Mouse (Mus musculus) kidney, adult 8-10 months (tissue): ENCODE results near the gene Gm7075.
"Not testable (repeated sequence)": the region's sequence is repeated elsewhere in the genome, so short reads cannot be mapped to it uniquely, and the experiment has no call there.

Experiments used
- DNase-seq, 2 experiments: peaks; one replicate each; pipeline ENCODE4 v3.0.0; 2022

The Gm7075 gene

GRCm38 (mm10) chr10:63421739-63422735 is at the start of gene Gm7075:
Gene Gm7075, minus strand, starts transcription at chr10:63421789.
- DNase-seq: peak in 1 of 2 experiments; percentile 74

- DNase-seq: no peak
Observed at GRCm38 (mm10) chr10:63460935-63461334, 39.3 kb upstream of the Gm7075 start.

- DNase-seq: no peak
Observed at GRCm38 (mm10) chr10:63457292-63458128, 35.9 kb upstream of the Gm7075 start.

GRCm38 (mm10) chr10:63455110-63455878 is 33.7 kb upstream of the Gm7075 start:
- peak; percentile 36 to 47 for DNase-seq

GRCm38 (mm10) chr10:63453926-63454325 is 32.3 kb upstream of the Gm7075 start:
- DNase-seq: no peak

GRCm38 (mm10) chr10:63444602-63445387 is 23.2 kb upstream of the Gm7075 start:
- not testable (repeated sequence) for DNase-seq

GRCm38 (mm10) chr10:63439694-63440228 is 18.2 kb upstream of the Gm7075 start:
- no peak for DNase-seq

- DNase-seq: no peak
Observed at GRCm38 (mm10) chr10:63438736-63439262, 17.2 kb upstream of the Gm7075 start.

GRCm38 (mm10) chr10:63432887-63433286 is 11.3 kb upstream of the Gm7075 start:
- no peak for DNase-seq

- no peak for DNase-seq
Observed at GRCm38 (mm10) chr10:63432099-63432498, 10.5 kb upstream of the Gm7075 start.

- no peak for DNase-seq
Observed at GRCm38 (mm10) chr10:63431221-63431736, 9.7 kb upstream of the Gm7075 start.

GRCm38 (mm10) chr10:63429785-63430305 is 8.3 kb upstream of the Gm7075 start, which contains the start of gene Ctnna3:
Gene Ctnna3, plus strand, starts transcription at chr10:63430098.
- peak; percentile 90 to 92 for DNase-seq

- DNase-seq: peak; percentile 98 to 100
Observed at GRCm38 (mm10) chr10:63429380-63429779, 7.8 kb upstream of the Gm7075 start.

GRCm38 (mm10) chr10:63429023-63429340 is 7.4 kb upstream of the Gm7075 start:
- no peak for DNase-seq

- peak in 1 of 2 experiments; percentile 19 for DNase-seq
Observed at GRCm38 (mm10) chr10:63428243-63429022, 6.8 kb upstream of the Gm7075 start.

- no peak for DNase-seq
Observed at GRCm38 (mm10) chr10:63427146-63427545, 5.6 kb upstream of the Gm7075 start.

GRCm38 (mm10) chr10:63424475-63424814 is 2.9 kb upstream of the Gm7075 start:
- DNase-seq: peak in 1 of 2 experiments; percentile 31

GRCm38 (mm10) chr10:63423591-63424474 is 2.2 kb upstream of the Gm7075 start:
- DNase-seq: no peak

- no peak for DNase-seq
Observed at GRCm38 (mm10) chr10:63422736-63422992, 1.1 kb upstream of the Gm7075 start.
